ENCODE assay signal across 16 mouse cellular contexts in genomic region chr15:83417916-83418315, GRCm38 (mm10). TPM values are rescaled to one million over a fixed set of nuclear protein-coding genes. Genes with fewer than 3 reads are reported as not detected.
DNase-seq lines count a peak whose midpoint lies in the region; ATAC-seq and TF ChIP-seq lines count a peak whose summit lies in the region.
"Had no signal": no experiment of that assay in that cellular context is flagged by ENCODE, and none has a peak within 500 bp of the region (broad histone marks: within the 10 kb centered on the region; RNA-seq: fewer than 3 reads in every experiment).

No protein-coding gene starts in this region.

- no peak overlapping the region for H3K9ac ChIP-seq in heart, adult 2 months (ENCODE audit: low read depth, low read length)
- H3K9ac ChIP-seq in heart, postnatal 0 days (replicated peaks; ENCODE audit: low read depth, low read length): 0 out of 2 replicates have a peak overlapping the region, but pooled peaks have one; percentile 4
- no peak overlapping the region for H3K9ac ChIP-seq in lung, postnatal 0 days (replicated peaks; ENCODE audit: low read depth)
- H3K9ac ChIP-seq: embryonic facial prominence, embryonic 12.5 days; forebrain, postnatal 0 days; neural tube, embryonic 13.5 days had no signal

- H3K27ac ChIP-seq in heart, adult 2 months: peak overlapping the region; percentile 61
- H3K27ac ChIP-seq in heart, postnatal 0 days (ENCODE audit: low read depth): peak overlapping the region; percentile 54
- no peak overlapping the region for H3K27ac ChIP-seq in lung, postnatal 0 days (ENCODE audit: low read length)
- H3K27ac ChIP-seq: embryonic facial prominence, embryonic 12.5 days; hindbrain, postnatal 0 days; neural tube, embryonic 13.5 days had no signal

- ATAC-seq in heart, postnatal 0 days (ENCODE audit: insufficient read depth, low read depth): no peak
- ATAC-seq in lung, postnatal 0 days: 0 out of 2 replicates have a peak, but pooled peaks have one; percentile 6

- no peaks in the 10 kb centered on the region for H3K27me3 ChIP-seq in heart, adult 2 months (ENCODE audit: control insufficient read depth, insufficient read depth, low read length)
- H3K27me3 ChIP-seq in heart, postnatal 0 days (ENCODE audit: control insufficient read depth, insufficient read depth, low read length): no peaks in the 10 kb centered on the region
- no peaks in the 10 kb centered on the region for H3K27me3 ChIP-seq in lung, postnatal 0 days (replicated peaks; ENCODE audit: insufficient read depth, low read length)
- H3K27me3 ChIP-seq: embryonic facial prominence, embryonic 12.5 days; neural tube, embryonic 13.5 days had no signal

- no peak for TF ChIP-seq EP300 in heart, adult 2 months (IDR thresholded peaks at IDR 0.05; ENCODE audit: insufficient read depth, low read depth, low read length)
- TF ChIP-seq EP300 in heart, postnatal 0 days (IDR thresholded peaks at IDR 0.05; ENCODE audit: low read depth): no peak
- TF ChIP-seq EP300 in lung, postnatal 0 days (IDR thresholded peaks at IDR 0.05): no peak

- H3K4me3 ChIP-seq in heart, adult 2 months: no peak overlapping the region
- no peak overlapping the region for H3K4me3 ChIP-seq in heart, postnatal 0 days (ENCODE audit: low read depth, low read length)
- no peak overlapping the region for H3K4me3 ChIP-seq in lung, postnatal 0 days (ENCODE audit: low read depth, low read length)
- no peak overlapping the region for H3K4me3 ChIP-seq in lung, adult 2 months (replicated peaks; ENCODE audit: extremely low read depth, low read depth, low read length)
- H3K4me3 ChIP-seq: embryonic facial prominence, embryonic 12.5 days; neural tube, embryonic 13.5 days had no signal

- DNase-seq in heart, adult 2 months: no peak
- DNase-seq in heart, postnatal 36 days: no peak
- no peak for DNase-seq in heart, postnatal 0 days (ENCODE audit: low spot score)
- no peak for DNase-seq in heart, postnatal 10 days
- DNase-seq in lung, postnatal 0 days (ENCODE audit: low spot score): no peak
- no peak for DNase-seq in lung, adult 2 months
- DNase-seq in ovary, adult 18-20 months (ENCODE audit: low spot score): no peak
- DNase-seq in urinary bladder, postnatal 10 days (ENCODE audit: low spot score): no peak
- DNase-seq: B cell, adult 2 months; cerebellum, adult 2 months; kidney, adult 11 months; lung, postnatal 14 days had no signal

- H3K36me3 ChIP-seq in heart, adult 2 months (ENCODE audit: control insufficient read depth, insufficient read depth, low read length): peaks cover 17% of the 10 kb centered on the region
- no peaks in the 10 kb centered on the region for H3K36me3 ChIP-seq in heart, postnatal 0 days (replicated peaks; ENCODE audit: control insufficient read depth, insufficient read depth, low read length)
- H3K36me3 ChIP-seq in lung, postnatal 0 days (ENCODE audit: insufficient read depth, low read length): no peaks in the 10 kb centered on the region
- H3K36me3 ChIP-seq: embryonic facial prominence, embryonic 12.5 days; neural tube, embryonic 13.5 days had no signal

- H3K9me3 ChIP-seq in heart, postnatal 0 days (replicated peaks; ENCODE audit: control insufficient read depth, low read length): no peaks in the 10 kb centered on the region
- H3K9me3 ChIP-seq in lung, postnatal 0 days (ENCODE audit: low read length): no peaks in the 10 kb centered on the region
- H3K9me3 ChIP-seq: embryonic facial prominence, embryonic 12.5 days; neural tube, embryonic 13.5 days had no signal

- WGBS in heart, adult 2 months: 62% methylated on average over 6 of the region's 6 CpGs
- WGBS in heart, postnatal 0 days: 69% methylated on average over 6 of the region's 6 CpGs
- 85% methylated on average over 6 of the region's 6 CpGs for WGBS in lung, postnatal 0 days
- WGBS in lung, adult 2 months: 82% methylated on average over 6 of the region's 6 CpGs

- no peak overlapping the region for H3K4me2 ChIP-seq in heart, postnatal 0 days (ENCODE audit: low read depth, low read length)
- no peak overlapping the region for H3K4me2 ChIP-seq in lung, postnatal 0 days (replicated peaks; ENCODE audit: low read depth, low read length)
- H3K4me2 ChIP-seq: embryonic facial prominence, embryonic 12.5 days; neural tube, embryonic 13.5 days had no signal

- TF ChIP-seq CTCF in heart, adult 2 months (IDR thresholded peaks at IDR 0.05): no peak
- no peak for TF ChIP-seq CTCF in heart, postnatal 0 days (IDR thresholded peaks at IDR 0.05; ENCODE audit: low read depth)
- TF ChIP-seq CTCF in lung, postnatal 0 days (IDR thresholded peaks at IDR 0.05): no peak
- no peak for TF ChIP-seq CTCF in lung, adult 2 months (IDR thresholded peaks at IDR 0.05; ENCODE audit: insufficient read depth, low read length)

- peaks cover 38% of the 10 kb centered on the region for H3K4me1 ChIP-seq in heart, adult 2 months (ENCODE audit: control insufficient read depth, insufficient read depth, low read length)
- peaks cover 53% of the 10 kb centered on the region for H3K4me1 ChIP-seq in heart, postnatal 0 days (ENCODE audit: control insufficient read depth, insufficient read depth)
- peaks cover 12% of the 10 kb centered on the region; the same call in 1 of the 2 replicates for H3K4me1 ChIP-seq in lung, postnatal 0 days (ENCODE audit: insufficient read depth, low read depth, low read length)
- peaks cover 22% of the 10 kb centered on the region for H3K4me1 ChIP-seq in lung, adult 2 months (ENCODE audit: control insufficient read depth, insufficient read depth, low read length)
- H3K4me1 ChIP-seq: neural tube, embryonic 13.5 days had no signal

- no peak for TF ChIP-seq POLR2A in heart, adult 2 months (IDR thresholded peaks at IDR 0.05; ENCODE audit: insufficient read depth, low read depth, low read length)
- no peak for TF ChIP-seq POLR2A in lung, adult 2 months (IDR thresholded peaks at IDR 0.05; ENCODE audit: borderline replicate concordance, extremely low read depth, low read depth, low read length)

- peaks cover 6% of the 10 kb centered on the region for H3K79me2 ChIP-seq in heart, adult 2 months (replicated peaks; ENCODE audit: control insufficient read depth, insufficient read depth, low read length)

- intact Hi-C loops in heart, adult 2 months (cut with DNase I): loop anchor here (10.0 kb wide), 1 partner anchor 57 kb away; no protein-coding TSS in a partner anchor
- intact Hi-C loops in heart, postnatal 36 days (cut with DNase I): no loop called here
- intact Hi-C loops in heart, postnatal 10 days (cut with DNase I): no loop called here

RNA-seq across cellular contexts. Expression of gene Pacsin2, which starts 46.5 kb away (rescaled TPM):
- total RNA-seq in heart, adult 2 months (2021): 100 to 1,000 TPM; 200 to 246 TPM
- 111 and 169 TPM in 2 replicates for polyA plus RNA-seq in heart, adult 2 months (2012; rRNA removed)
- 100 to 1,000 TPM; 174 to 191 TPM for total RNA-seq in heart, postnatal 36 days (2021)
- total RNA-seq in heart, postnatal 0 days (2014; rRNA removed; ENCODE audit: low replicate concordance): 65.0 and 78.0 TPM in 2 replicates
- 53.0 and 63.3 TPM in 2 replicates for polyA plus RNA-seq in heart, postnatal 0 days (2015; fragmentation: Nextera tagmentation; extraction: Ambion mirVana)
- 100 to 1,000 TPM; 162 to 168 TPM for total RNA-seq in heart, postnatal 10 days (2021)
- 46.7 and 51.7 TPM in 2 replicates for polyA plus RNA-seq in lung, postnatal 0 days (2015; fragmentation: Nextera tagmentation; extraction: Ambion mirVana)
- 61.4 and 85.2 TPM in 2 replicates for polyA plus RNA-seq in lung, adult 2 months (2012; rRNA removed)
